Mouse (Mus musculus) layer of hippocampus, adult 11-12 months (tissue): ENCODE results near the gene Sec61a2.
A peak's percentile ranks its signal among the peaks of the same experiment; 100 is the strongest.

Source experiments
- DNase-seq: peaks from one replicate; pipeline ENCODE4 v3.0.0; 2022; ENCODE audit warnings: low spot score

The Sec61a2 gene

DNA sequence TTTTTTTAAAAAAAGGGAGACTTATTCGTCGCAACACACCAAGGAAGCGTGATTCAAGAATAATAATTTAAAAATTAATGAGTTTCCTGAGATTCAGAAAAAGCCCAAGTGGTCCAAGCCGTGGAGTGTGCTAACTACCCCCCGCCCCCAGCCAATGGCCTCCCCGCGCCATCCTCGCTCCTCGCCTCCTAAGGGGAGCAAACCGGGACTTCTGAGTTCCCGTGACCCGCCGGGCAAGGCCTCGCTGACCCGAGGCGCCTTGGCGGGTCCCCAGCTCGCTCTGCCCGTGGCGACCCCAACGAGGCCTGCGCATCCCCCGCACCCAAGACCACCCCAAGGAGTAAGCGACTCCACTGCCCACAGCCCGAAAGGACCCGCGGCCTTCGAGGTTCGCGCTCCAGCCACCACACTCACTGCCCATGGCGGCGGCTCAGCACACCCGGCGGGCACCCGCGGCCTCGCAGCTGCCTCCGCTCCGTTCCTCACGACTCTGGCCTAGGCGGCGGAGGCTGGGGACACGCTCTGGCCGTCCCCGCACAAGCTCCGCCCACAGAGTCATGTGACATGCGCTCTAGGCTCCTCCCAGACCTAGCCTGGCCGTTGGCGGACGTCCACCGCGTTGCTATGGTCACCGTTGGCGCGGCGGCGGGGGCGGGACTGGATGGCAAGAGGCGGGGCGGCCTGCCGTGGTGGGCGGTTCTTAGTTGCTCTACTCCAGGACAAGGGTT lies at the start of gene Sec61a2:
Sec61a2 (minus strand) TSS at position 590 of the 728 bp plus-strand sequence.
- DNase-seq, result peak; percentile 100

DNA sequence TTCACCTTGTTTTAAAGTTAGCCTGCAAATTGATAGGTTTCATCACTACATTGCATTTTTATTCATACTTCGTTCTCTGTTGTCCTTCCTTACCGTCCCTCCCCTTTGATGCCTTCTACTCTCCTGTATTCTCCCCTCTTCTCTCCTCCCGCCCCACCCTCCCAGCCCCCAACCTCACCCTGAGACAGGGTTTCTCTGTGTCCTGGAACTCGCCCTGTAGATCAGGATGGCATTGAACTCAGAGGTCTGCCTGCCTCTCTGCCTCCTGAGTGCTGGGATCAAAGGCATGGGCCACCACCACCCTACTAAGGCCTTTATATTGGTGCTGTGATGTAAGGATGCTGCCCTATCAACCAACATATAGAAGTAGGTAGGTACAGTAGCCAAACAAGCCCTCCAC lies 47.8 kb upstream of the Sec61a2 start:
- no peak for DNase-seq

DNA sequence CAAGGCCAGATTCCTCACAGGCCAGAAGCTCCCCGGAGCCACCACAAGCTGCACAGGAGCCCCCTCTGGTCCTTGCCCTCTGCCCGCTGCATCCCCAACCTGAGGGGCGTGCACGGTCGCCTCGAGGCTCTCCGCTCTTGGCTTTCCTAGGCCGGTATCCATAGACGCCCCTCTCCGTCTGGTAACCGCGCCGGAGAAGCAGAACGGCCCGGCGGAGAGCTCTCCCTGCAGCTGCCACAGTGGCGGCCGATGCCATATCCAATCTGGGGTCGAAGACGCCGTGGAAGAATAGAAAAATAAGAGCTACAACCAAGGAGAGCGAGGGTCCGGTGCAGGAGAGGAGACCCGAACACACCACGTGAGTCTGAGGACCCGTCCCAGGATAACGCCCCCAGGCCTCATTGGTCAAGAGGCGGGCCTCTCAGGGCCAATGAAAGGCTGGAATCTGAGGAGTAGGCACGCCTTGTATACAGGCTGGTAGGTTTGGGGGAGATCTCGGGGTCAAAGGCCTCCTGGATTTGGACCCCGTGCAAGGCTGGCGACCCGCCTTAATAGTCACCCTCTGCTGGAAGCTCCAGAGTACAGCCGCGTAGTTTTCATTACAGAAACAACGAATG lies 47.3 kb upstream of the Sec61a2 start, which contains the start of gene Dhtkd1:
Dhtkd1 (minus strand) TSS at position 377 of the 617 bp plus-strand sequence.
- peak; percentile 68 for DNase-seq

DNA sequence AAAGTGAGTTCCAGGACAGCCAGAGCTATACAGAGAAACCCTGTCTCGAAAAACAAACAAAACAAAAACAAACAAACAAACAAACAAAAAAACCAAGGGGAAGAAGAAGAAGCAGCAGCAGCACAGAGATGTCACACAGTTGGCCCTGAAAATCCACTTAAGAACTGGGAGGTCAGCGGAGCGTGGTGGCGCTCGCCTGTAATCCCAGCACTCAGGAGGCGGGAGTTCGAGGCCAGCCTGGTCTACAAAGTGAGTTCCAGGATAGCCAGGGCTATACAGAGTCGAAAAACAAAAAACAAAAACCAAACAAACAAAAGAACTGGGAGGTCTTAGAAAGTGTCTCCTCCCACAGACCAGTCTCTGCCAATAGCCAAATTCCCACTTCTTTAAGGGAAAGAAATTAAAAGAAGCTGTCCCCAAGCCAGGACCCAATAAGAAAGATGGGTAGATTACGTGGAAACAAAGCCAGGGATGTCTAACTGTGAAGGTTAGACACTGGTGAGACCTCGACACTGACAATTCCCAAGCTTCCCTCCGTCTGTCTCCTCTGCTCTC lies 46.7 kb upstream of the Sec61a2 start:
- no peak for DNase-seq

DNA sequence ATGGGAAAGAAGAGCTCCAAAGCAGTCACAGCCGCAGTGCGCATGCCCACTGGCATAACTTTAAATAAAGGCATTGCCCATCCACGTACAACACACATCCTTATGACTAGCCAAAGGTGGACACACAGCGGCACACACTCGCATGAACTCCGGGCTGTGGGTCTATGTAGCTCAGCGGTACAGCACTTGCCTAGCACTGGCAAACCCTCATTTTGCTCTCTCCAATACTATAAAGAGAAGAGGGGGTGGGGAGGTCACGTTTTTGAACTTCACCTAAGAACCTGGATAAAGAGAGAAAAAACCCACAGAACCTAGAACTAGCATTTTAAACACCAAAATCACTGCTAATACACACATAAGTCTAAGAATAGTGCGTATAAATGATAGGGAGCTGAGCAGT lies 45.7 kb upstream of the Sec61a2 start:
- DNase-seq, result no peak

DNA sequence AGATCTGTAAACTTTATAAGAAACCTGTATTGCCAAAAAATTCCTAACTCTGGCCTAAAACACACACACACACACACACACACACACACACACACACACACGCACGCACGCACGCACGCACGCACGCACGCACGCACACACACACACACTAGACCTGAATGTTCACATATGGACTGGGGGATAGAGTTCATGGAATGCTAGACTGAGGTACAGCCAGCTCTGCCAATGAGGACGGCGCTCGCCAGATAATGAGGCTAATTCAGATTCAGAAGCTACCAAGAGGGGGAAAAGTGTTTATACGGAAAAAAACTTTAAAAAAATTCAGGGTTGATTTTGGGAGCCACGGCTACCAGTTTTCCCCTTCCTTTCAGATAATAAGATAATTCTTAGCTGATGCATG lies 44.7 kb upstream of the Sec61a2 start:
- DNase-seq, result no peak

DNA sequence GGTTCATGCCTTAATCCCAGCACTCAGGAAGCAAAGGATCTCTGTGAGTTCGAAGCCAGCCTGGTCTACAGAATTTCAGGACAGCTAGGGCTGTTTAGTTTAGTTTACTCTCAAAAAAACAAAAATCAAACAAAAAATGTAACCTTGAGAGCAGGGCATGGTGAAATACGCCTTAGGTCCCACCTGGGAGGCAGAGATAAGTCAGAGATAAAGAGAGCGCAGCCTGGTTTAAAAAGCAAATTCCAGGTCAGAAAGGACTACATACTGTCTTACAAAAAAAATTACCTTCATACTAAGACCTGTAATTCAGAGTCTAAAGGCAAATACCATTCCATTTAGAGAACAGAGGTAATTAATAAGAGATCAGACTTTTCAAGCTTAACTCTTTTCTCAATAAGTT lies 44.1 kb upstream of the Sec61a2 start:
- no peak for DNase-seq

DNA sequence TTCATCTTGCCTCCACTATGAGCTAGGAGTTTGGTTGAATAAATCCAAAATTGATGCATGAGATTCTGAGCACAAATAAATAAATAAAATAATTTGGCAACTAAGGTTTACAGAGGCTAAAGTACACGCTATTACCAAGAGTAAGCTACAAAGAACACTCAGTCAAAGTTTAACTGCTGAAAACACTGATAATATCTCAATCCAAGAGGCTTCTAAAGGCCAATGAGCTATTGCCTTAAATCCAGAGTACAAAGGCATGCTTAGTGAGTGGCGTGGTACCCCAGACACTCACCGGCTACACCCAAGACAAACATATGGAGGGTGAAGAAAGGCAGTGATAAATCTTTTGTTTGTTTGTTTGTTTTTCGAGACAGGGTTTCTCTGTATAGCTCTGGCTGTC lies 41.3 kb upstream of the Sec61a2 start:
- no peak for DNase-seq

DNA sequence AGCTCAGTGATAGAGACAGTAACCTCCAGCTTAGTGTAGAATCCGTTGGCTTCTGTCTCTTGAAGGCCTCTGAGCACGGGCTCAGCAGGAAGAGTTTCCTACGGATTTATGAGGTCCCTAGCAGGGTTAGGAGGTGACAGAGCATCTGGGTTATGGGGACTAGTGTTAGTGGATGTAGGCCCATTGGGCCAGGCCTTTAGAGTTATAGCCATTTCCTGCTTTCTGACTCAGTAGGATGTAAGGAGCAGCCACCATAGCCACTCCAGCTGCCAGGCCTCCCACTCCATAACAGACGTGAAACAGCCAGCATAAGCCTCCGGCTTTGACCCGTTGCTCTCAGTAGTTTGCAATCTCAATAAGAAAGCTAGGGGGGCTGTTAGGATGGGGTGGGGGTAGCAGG lies 40.8 kb upstream of the Sec61a2 start:
- no peak for DNase-seq

DNA sequence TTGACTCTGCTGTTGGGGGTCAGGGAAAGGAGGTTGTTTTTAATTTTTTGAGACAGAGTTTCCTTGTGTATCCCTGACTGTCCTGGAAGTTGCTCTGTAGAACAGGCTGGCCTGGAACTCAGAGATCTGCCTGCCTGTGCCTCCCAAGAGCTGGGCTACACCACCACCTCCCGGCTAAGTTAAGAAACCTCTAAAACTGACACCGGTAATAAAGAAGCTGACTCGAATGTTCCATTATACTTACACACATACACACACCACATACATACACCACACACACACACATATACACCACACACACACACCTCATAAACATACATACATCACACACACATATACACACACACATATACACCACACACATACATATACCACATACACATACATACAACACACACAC lies 39.7 kb upstream of the Sec61a2 start:
- DNase-seq, result no peak

DNA sequence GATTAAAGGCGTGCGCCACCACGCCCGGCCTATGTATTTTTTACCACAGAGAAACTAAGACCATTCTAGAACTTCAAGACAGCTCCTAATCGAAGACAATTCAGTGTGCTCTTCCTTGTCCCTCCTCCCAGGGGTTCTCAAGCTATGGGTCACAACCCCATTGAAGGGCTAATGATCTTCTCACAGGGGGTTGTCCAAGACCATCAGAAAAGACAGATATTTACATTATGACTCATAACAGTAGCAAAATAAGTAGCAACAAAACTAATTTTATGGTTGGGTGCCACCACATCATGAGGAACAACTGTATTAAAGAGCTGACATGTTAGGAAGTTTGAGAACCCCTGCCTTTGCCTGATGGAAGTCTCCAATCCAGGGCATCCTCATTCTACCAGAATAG lies 36.7 kb upstream of the Sec61a2 start:
- DNase-seq, result no peak

DNA sequence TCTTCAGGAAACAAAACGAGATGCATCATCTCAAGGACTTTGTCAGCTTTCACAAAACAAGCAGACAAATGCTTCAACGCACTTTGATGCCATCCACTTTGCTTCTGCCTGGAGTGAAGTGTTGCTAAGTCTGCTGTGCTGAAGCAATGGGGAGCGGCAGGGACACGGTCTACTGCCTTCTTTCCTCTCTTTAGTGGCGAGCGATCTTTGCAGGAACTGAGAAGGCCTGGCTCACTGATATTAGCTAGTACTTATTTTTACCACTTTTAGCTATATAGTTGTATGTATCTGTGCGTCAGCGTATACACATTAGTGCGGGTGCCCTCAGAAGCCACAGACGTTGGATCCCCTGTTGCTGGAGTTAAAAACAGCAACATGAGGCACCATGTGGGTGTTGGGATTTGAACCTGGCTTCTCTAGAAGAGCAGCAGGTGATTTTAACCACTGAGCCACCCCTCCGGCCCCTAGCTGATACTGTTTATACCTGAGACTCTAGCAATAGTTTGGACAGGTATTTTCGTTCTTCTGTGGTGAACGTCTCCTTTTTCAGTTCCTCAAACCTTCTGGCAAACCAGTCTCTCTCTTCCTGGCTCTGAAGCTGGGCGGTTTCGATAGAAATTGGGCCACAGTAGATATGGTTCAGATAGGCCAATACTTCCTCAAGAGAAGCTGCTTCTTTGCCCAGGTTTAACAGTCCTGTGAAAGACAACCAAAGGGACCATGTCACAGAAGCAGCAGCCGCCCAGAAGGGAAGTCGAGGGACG lies 35.2 kb upstream of the Sec61a2 start:
- no peak for DNase-seq

DNA sequence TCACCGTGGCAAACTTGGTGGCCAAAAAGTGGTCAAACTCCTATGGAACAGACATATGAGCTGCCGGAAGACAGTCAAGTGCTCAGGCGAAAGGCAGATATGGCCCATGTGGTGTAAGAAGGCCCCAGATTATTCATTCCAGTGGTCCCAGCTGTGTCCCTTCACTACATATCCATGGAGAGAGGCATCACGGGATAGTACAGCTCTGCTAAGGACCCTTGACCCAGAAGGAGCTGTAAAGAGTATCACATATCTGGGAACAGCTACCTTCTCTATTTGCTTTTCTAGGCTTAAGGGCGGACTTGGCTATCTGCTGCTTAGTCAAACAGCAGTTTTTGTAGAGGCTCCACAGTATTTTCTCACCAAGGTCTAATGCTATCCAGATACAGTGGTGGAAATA lies 34.6 kb upstream of the Sec61a2 start:
- DNase-seq, result no peak

DNA sequence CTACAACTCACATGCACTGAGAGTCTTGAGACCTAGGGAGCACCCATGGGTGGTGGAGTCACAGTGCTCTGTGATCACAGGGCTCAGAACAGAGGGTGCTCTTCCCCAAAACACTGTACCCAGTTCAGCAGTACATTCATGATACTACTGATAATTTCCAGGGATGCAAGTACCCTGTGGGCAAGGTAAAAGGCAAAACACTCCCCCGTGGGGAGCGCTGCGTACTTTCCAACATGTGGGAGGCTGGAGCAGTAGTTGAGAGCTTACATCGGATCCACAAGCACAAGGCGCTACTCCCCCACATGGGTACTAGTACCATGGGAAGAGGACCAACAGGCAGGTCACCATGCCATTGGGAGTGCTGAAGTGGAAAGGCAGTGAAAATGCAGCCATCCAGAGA lies 32.2 kb upstream of the Sec61a2 start:
- no peak for DNase-seq

DNA sequence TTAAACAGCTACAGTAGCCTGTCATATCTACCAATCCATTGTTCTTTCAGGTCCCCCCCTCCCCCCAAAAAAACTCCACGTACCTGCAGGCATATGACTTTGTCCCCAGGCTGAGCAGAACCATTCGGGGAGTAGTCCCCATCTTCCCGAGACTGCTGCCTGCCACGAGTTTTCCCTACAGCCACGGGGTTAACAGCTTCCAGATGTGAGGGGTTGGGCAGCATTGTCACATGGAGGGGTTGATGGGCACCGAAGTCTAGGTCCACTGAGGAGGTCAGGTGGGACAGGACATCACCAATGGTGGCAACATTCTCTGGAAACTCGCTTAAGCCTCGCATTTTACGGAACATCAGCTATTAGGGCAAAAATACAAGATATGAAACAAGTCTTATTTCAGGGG lies 28.6 kb upstream of the Sec61a2 start:
- no peak for DNase-seq

DNA sequence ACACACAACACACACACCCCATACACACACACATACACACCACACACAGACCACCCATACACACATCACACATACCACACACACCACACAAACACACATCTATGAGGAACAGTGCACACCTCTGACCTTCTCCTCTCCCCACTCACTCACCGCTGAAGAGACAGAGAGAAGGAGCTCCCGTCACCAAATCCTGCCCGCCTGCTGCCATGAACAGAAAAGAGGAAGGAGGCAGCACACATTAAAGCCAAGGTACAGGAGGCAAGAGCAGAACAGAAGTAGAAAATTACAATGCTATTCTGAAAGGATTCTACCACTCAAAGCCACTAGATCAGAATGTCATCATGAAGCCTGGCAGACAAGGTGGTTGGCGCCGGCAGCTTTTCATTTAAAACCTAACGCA lies 27.6 kb upstream of the Sec61a2 start:
- no peak for DNase-seq

DNA sequence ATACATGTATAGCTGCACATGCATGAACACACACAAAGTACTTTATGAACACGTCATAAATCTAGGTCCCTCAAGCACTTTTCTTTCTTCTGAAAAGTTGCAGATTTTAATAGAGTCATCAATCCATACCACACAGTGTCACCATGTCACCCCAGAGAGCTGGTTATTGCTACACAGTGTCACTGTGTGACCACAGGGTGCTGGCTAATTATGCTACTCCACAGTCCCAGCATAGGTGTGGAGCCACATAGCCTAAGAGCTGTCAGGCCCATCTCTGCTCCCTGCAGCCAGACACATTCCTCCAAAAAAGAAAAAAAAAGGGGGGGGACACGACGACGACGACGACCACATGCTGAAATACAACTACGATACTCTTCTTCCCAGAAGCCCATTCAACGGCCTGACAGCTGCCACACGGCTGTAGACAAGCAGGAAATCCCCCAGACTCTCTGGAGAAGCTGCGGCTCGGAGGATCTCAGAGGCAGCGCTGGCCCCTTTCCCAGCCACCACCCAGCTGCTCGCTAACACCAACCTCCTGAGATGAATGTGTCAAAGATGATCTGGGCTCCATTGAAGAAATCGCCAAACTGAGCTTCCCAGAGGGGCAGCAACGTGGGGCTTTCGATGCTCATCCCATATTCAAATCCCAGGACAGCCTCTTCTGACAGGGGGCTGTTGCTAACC lies 16.2 kb upstream of the Sec61a2 start:
- DNase-seq, result no peak

DNA sequence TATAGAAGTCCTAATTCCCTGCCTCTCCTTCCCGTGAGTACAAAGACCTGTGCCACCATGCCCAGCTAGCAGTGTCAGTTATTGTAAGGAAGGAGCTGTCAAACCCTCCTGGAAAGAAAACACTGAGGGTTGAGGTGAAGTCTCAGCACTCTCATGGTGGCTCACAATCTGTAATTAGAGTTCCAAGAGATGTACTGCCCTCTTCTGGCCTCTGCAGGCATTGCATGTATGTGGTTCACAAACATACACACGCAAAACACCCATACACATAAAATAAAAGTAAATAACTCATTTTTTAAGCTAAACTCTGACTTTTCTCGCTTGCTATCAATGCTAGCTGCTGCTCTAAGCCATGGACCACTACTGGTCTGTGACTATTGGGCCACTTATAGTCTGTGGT lies 11.4 kb upstream of the Sec61a2 start:
- no peak for DNase-seq

DNA sequence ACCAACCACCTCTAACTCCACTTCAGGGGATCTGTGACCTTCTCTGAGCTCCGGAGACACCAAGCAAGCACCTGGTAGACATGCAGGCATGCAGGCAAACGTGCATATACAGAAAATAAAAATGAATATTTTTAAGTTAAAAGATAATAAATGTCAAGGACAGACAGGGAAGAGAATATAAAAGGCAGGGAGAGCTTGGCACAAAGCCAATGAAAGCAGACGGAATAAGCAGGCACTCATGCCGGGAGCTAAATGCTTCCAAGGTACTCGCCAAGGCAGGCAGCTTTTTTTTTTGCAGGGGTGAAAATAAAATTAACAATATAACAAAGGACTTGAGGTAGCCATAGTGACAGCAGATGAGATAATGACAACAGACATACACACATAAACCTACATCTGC lies 10.9 kb upstream of the Sec61a2 start:
- peak; percentile 66 for DNase-seq

DNA sequence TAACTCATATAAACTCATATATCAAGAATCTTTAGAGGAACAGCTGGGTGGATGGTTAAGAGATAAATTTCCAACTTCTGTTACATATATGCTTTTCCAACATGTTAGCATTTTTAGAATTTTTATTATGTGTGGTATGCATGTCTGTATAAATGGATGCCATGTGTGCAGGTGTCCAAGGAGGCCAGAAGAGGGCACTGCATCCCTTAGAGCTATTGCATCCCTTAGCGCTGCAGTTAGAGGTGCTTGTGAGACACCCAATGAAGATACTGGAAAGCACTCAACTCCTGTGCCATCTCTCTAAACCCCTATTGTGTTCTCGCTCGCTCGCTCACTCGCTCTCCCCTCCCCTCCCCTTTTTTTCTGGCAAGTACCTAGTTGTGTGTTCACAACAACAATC lies 4.9 kb upstream of the Sec61a2 start:
- DNase-seq, result no peak

DNA sequence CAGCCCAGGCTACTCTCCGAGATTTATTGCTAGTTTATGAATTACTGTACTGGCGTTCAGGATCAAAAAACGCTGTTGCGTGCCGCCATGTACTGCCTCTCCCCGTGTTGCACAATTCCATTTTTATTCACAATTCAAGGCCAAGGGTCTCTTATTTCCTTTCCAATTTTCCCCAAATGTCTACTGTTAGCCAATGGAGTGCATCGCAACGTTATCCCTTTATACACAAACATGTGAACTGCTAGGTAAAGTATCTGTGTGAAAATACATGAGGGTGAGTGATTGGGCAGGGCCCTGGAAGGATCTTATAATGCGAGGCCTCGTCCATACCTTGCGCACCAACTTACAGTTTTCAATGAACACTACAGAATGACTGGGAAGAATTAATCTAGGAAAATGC lies 936 bp downstream of the Sec61a2 start:
- no peak for DNase-seq

DNA sequence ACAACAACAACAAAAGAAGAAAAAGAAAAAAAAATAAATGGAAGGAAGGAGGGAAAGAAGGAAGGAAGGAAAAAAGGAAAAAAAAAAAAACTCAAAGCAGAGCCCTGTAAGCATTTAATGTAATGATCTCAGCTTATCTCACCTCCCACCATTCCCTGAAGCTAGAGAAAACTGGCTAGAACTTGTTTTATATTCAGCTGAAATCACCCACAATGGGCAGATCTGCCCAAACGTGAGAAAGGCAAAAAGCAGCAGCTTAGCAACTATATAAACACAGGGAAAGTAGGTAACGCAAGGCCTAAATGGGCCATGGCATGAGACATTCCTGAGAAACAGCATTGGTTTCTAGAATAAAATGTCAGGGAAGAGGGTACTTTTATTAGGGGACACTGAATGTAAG lies 5.8 kb downstream of the Sec61a2 start:
- DNase-seq, result no peak
